Mouse (Mus musculus): ENCODE data around the gene Magi2. TPM values are rescaled to one million over a fixed set of nuclear protein-coding genes. Genes with fewer than 3 reads are reported as not detected.
"Not testable (repeated sequence)": the region's sequence is repeated elsewhere in the genome, so short reads cannot be mapped to it uniquely, and the experiment has no call there.

Magi2 gene
- polyA plus RNA-seq, 1 experiment from 2014 or later = 2.7 TPM

DNA sequence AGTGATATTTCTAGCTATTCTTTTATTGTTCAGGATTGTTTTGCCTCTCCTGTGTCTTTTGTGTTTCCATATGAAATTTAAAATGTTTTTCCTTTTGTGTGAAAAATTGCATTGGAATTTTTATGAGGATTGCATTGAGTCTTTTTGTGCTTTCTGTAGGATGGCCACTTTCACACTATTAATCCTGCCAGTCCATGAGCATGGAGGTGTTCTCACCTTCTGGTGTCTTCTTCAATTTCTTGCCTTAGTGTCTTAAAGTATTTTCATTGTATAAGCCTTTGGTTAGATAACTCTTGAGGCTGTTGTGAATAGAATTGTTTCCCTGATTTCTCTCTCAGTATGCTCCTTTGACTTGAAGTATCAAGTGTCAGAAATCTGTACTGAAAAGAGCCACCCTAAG is 1296.9 kb downstream of the Magi2 start:
- no peaks in the 10 kb centered on the region for H3K4me1 ChIP-seq

DNA sequence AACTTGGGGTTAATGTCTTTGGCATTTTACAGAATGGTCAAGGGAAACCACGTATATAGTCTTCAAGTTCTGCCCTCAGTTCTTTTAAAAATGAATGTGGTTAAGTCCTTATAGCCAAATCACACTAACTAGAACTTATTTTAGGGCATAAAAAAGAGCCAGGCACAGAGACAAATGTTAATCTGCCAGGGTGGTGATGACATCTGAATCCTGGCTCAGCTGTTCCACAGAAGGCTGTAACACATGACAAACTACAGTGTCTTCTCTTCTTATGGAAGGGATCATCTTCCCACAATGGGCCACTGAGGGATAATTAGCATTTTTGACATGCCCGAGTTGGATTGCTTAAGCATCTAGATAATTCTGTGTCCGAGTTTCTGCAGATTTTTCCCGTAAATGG is 1299.8 kb downstream of the Magi2 start:
- not testable (repeated sequence) for H3K4me2 ChIP-seq; H3K9ac ChIP-seq; H3K9me3 ChIP-seq; ATAC-seq (ENCODE audit: extremely low read depth, insufficient number of reproducible peaks, low FRiP score, low TSS enrichment); H3K36me3 ChIP-seq; H3K27ac ChIP-seq (replicated peaks); H3K4me3 ChIP-seq; H3K4me1 ChIP-seq; H3K27me3 ChIP-seq (replicated peaks)
- WGBS = 68% methylated on average over 3 of the region's 4 CpGs

More for the DNA sequence above, 1296.9 kb downstream of the Magi2 start:
- no peak overlapping the region for H3K27ac ChIP-seq (replicated peaks)
- H3K4me3 ChIP-seq = no peak overlapping the region
- no peak for ATAC-seq (ENCODE audit: extremely low read depth, insufficient number of reproducible peaks, low FRiP score, low TSS enrichment)
- H3K9ac ChIP-seq = no peak overlapping the region
- H3K9me3 ChIP-seq = no peaks in the 10 kb centered on the region
- H3K27me3 ChIP-seq (replicated peaks) = no peaks in the 10 kb centered on the region
- H3K36me3 ChIP-seq = no peaks in the 10 kb centered on the region
- no peak overlapping the region for H3K4me2 ChIP-seq

DNA sequence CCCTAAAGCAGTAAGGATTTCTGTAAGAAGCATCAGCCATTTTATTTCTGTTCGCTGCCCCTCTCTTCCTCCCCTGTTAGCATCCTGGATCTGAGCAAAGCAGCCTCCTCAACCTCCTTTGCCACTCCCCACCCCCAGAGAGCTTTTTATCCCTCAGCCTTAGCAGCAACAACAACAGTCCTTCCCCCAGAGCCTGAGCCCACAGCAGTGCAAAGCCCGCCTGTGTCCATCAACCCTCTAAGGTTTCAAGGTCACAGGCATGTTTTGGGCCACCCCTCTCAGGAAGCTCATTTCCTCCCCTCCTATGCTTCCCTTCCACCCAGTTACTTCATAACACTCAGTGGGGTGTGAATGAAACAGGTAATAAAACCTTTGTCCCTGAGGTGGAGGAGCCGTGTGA is 1309.7 kb downstream of the Magi2 start:
- Histone ChIP-seq H3K9ac (no peak overlapping the region), H3K4me2 (no peak overlapping the region), H3K27me3 (replicated peaks) (no peaks in the 10 kb centered on the region), H3K4me1 (no peaks in the 10 kb centered on the region), H3K9me3 (no peaks in the 10 kb centered on the region), H3K36me3 (no peaks in the 10 kb centered on the region), H3K4me3 (no peak overlapping the region), H3K27ac (replicated peaks) (no peak overlapping the region)
- no peak for ATAC-seq (ENCODE audit: extremely low read depth, insufficient number of reproducible peaks, low FRiP score, low TSS enrichment)
- WGBS = 57% methylated on average over 3 of the region's 3 CpGs

DNA sequence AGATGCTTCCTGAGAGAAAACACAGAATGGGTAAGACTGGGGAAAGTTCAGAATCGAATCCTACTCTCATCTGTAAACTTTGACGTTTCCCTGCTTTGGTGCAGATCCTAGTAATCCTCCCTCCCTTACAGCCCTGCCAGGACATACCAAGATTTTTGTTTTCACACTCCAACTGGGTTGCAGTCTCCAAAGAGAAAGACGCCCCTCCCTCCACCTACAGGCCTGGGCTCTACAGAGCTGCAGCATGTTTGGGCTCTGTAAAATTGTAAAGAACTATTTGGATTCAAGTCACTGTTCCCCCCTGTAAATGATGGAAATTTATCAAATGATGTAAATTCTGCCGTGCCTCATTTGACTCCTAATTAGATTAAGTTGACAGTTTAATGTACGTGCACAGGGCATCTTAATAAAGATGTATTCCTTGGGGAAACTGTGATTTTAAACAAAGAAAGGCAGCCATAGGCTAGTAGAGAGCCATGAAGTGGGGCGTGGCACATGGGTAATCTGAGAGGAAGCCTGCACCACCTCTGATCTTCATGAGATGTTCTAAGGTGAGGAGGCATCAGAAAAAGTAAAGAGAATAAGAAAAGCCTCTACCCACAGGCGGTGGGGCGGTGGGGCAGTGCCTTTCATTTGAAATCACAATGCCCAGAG is 1310.7 kb downstream of the Magi2 start:
- Histone ChIP-seq H3K9ac (no peak overlapping the region), H3K4me2 (no peak overlapping the region), H3K4me3 (no peak overlapping the region), H3K36me3 (no peaks in the 10 kb centered on the region), H3K27me3 (replicated peaks) (no peaks in the 10 kb centered on the region), H3K4me1 (no peaks in the 10 kb centered on the region), H3K27ac (replicated peaks) (no peak overlapping the region), H3K9me3 (no peaks in the 10 kb centered on the region)
- no peak for ATAC-seq (ENCODE audit: extremely low read depth, insufficient number of reproducible peaks, low FRiP score, low TSS enrichment)
- WGBS = 64% methylated on average over 8 of the region's 8 CpGs

DNA sequence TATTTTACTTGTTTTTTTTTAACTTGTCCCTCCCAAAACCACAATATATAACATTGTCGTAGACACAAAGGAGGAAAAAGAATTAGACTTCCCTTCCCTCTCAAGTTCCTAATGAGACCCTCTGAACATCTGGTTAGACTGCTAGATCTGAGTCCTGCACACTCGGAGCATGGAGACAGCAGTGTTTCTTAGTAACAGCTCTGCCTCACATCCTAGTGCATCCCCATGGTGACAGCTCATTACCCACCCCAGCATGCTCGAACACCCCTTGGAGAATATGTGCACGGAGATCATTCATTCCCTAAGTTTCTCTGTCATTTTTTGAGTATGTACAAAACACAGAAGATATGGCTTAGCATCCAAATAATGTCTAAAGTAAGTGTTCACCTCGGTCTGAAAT is 1317.5 kb downstream of the Magi2 start:
- no peak overlapping the region for H3K4me3 ChIP-seq
- H3K4me1 ChIP-seq = no peaks in the 10 kb centered on the region
- H3K27me3 ChIP-seq (replicated peaks) = no peaks in the 10 kb centered on the region
- WGBS = 64% methylated on average over 5 of the region's 5 CpGs
- no peak overlapping the region for H3K9ac ChIP-seq
- ATAC-seq (ENCODE audit: extremely low read depth, insufficient number of reproducible peaks, low FRiP score, low TSS enrichment) = no peak
- no peak overlapping the region for H3K4me2 ChIP-seq
- no peaks in the 10 kb centered on the region for H3K9me3 ChIP-seq
- H3K27ac ChIP-seq (replicated peaks) = no peak overlapping the region
- no peaks in the 10 kb centered on the region for H3K36me3 ChIP-seq

DNA sequence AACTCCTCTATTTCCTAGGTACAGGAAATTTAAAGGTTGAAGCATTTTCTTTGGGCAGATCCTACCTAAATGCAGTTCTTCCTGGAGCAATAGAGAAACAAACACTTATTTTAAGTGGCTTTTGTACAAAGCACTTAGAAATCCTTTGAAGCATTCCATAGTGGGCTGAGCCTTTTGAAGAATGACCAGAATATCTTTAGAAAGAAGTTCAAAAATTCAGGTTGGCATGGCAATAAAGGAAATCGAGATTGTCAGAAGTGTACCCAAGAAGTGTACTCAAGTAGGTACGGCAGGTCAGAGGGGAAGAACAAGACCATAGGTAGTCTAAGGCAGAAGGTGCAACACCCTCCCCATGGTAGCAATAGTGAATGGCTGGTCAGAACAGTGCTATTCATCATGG is 1332.5 kb downstream of the Magi2 start:
- no peak overlapping the region for H3K9ac ChIP-seq
- no peaks in the 10 kb centered on the region for H3K36me3 ChIP-seq
- no peaks in the 10 kb centered on the region for H3K9me3 ChIP-seq
- H3K27me3 ChIP-seq (replicated peaks) = no peaks in the 10 kb centered on the region
- no peaks in the 10 kb centered on the region for H3K4me1 ChIP-seq
- no peak for ATAC-seq (ENCODE audit: extremely low read depth, insufficient number of reproducible peaks, low FRiP score, low TSS enrichment)
- 75% methylated on average over 2 of the region's 2 CpGs for WGBS
- no peak overlapping the region for H3K4me3 ChIP-seq
- no peak overlapping the region for H3K4me2 ChIP-seq
- H3K27ac ChIP-seq (replicated peaks) = no peak overlapping the region

DNA sequence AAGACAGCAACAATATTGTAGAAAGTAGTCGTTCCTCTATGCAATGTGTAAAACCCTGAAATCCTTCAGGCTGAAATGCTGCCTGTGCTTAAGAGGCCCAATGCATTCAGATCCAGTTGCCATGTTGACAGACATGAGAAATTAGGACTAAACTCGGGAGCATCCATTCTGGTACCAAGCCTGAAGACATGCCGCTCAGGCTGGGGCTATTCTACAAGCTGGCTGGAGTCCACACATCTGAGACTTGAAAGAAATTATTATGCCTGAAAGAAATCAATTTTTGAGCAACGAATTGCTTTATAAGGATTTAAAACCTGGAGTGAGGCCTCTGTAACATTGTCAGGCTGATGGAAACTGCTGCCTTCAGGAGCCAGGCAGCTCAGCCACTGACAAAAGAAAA is 1333.0 kb downstream of the Magi2 start:
- Histone ChIP-seq H3K9ac (no peak overlapping the region), H3K36me3 (no peaks in the 10 kb centered on the region), H3K27ac (replicated peaks) (no peak overlapping the region), H3K27me3 (replicated peaks) (no peaks in the 10 kb centered on the region), H3K4me2 (no peak overlapping the region), H3K4me1 (no peaks in the 10 kb centered on the region), H3K9me3 (no peaks in the 10 kb centered on the region), H3K4me3 (no peak overlapping the region)
- 76% methylated on average over 4 of the region's 4 CpGs for WGBS
- no peak for ATAC-seq (ENCODE audit: extremely low read depth, insufficient number of reproducible peaks, low FRiP score, low TSS enrichment)

DNA sequence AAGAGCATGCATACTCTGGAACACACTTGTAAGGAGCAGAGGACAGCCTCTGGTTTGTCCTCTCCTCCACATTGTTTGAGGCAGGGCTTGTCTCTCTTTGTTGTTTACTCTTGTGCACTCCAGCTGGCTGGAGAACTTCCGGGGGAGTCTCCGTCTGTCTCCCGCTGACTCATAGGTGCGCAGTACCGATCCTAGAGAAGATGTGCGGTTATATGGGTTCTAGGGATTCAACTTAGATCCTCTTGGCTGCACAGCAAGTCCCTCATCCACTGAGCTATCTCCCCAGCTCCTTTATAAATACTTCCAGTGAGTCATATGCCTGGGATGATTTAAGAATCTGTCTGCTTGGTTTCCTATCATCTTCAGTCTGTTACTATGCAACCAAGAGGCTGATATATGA is 1341.6 kb downstream of the Magi2 start:
- no peaks in the 10 kb centered on the region for H3K27me3 ChIP-seq (replicated peaks)
- no peaks in the 10 kb centered on the region for H3K36me3 ChIP-seq
- no peaks in the 10 kb centered on the region for H3K9me3 ChIP-seq
- 81% methylated on average over 6 of the region's 6 CpGs for WGBS
- H3K4me3 ChIP-seq = no peak overlapping the region
- ATAC-seq (ENCODE audit: extremely low read depth, insufficient number of reproducible peaks, low FRiP score, low TSS enrichment) = no peak
- H3K27ac ChIP-seq (replicated peaks) = no peak overlapping the region
- no peak overlapping the region for H3K9ac ChIP-seq
- no peak overlapping the region for H3K4me2 ChIP-seq
- H3K4me1 ChIP-seq = no peaks in the 10 kb centered on the region

DNA sequence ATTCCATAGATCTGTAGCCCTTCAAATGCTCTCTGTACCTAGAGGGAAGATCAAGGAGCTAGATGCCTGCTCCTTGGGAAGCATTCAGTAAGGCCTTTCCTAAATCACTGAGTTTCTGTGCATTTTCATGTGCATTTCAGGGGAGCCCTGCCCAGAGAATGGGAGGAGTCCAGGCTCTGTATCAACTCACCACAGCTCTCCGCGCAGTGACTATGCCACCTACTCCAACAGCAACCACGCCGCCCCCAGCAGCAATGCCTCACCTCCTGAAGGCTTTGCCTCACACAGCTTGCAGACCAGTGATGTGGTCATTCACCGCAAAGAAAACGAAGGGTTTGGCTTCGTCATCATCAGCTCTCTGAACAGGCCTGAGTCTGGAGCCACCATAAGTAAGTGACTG is 1342.1 kb downstream of the Magi2 start:
- ATAC-seq (ENCODE audit: extremely low read depth, insufficient number of reproducible peaks, low FRiP score, low TSS enrichment) = no peak
- Histone ChIP-seq H3K9ac (no peak overlapping the region), H3K4me3 (no peak overlapping the region), H3K27me3 (replicated peaks) (no peaks in the 10 kb centered on the region), H3K36me3 (no peaks in the 10 kb centered on the region), H3K9me3 (no peaks in the 10 kb centered on the region), H3K27ac (replicated peaks) (no peak overlapping the region), H3K4me1 (no peaks in the 10 kb centered on the region), H3K4me2 (no peak overlapping the region)
- WGBS = 90% methylated on average over 7 of the region's 7 CpGs

DNA sequence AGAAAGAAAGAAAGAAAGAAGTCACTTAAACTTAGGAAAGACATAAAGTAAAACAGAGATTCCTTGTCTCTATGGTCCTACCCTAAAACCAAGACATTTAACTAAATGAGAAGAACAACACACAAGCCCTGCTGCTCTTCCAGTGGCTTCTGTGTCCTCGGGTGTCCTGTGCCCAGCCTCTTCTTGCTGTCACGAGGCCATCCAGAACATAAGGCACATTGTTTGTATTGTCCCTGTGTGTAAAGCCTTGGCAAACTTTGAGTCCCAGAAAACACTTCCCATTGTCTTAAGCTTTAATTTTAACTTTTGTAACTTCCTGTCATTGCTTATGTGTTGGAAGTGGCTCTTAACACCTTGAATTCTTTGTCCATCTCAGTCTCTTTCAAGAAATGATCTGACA is 1348.0 kb downstream of the Magi2 start:
- Histone ChIP-seq H3K4me3 (no peak overlapping the region), H3K9me3 (no peaks in the 10 kb centered on the region), H3K4me2 (no peak overlapping the region), H3K36me3 (no peaks in the 10 kb centered on the region), H3K27me3 (replicated peaks) (no peaks in the 10 kb centered on the region), H3K27ac (replicated peaks) (no peak overlapping the region), H3K4me1 (no peaks in the 10 kb centered on the region), H3K9ac (no peak overlapping the region)
- no peak for ATAC-seq (ENCODE audit: extremely low read depth, insufficient number of reproducible peaks, low FRiP score, low TSS enrichment)
- WGBS = 58% methylated on average over 2 of the region's 2 CpGs

DNA sequence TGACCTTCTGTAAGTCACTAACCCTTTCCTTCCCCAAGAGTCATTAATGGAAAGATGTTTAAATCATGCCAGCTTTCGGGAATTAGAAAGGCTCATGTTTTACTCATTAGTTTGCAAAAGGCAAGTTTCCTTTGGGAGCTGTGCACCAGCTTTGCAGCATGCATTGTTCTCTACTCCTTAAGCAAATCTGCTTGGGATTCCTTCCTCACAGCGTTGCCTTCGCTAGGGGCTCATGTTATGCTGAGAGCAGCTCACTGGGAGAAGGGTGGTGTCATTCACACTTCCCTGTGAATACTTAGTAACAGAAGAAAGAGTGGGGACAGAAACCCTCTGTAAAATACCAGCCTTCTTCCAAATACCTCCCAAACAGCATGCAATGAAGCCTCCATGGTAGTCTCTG is 1349.0 kb downstream of the Magi2 start:
- H3K27ac ChIP-seq (replicated peaks) = no peak overlapping the region
- no peak overlapping the region for H3K4me3 ChIP-seq
- no peaks in the 10 kb centered on the region for H3K27me3 ChIP-seq (replicated peaks)
- H3K36me3 ChIP-seq = no peaks in the 10 kb centered on the region
- H3K4me1 ChIP-seq = no peaks in the 10 kb centered on the region
- WGBS = 44% methylated on average over 3 of the region's 3 CpGs
- no peak overlapping the region for H3K9ac ChIP-seq
- H3K9me3 ChIP-seq = no peaks in the 10 kb centered on the region
- H3K4me2 ChIP-seq = no peak overlapping the region
- ATAC-seq (ENCODE audit: extremely low read depth, insufficient number of reproducible peaks, low FRiP score, low TSS enrichment) = no peak

DNA sequence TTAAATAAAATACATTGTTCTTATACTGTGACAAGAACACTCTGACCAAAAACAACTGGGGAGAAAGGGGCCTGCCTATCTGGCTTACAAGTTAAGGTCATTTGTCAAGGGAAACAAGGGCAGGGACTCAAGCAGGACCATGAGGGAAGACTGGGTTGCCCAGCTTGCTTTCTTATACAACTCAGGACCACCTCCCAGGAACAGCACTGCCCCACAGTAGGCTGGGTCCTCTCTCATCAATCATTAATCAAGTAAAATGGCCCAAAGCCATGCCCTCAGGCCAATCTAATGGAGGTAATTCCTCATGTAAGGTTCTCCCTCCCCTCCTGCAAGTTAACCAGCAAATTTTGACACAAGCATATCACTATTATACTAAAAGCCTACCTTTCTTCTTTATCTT is 1349.4 kb downstream of the Magi2 start:
- Histone ChIP-seq H3K36me3 (no peaks in the 10 kb centered on the region), H3K4me2 (no peak overlapping the region), H3K4me1 (no peaks in the 10 kb centered on the region), H3K4me3 (no peak overlapping the region), H3K27me3 (replicated peaks) (no peaks in the 10 kb centered on the region), H3K9ac (no peak overlapping the region), H3K9me3 (no peaks in the 10 kb centered on the region), H3K27ac (replicated peaks) (no peak overlapping the region)
- no peak for ATAC-seq (ENCODE audit: extremely low read depth, insufficient number of reproducible peaks, low FRiP score, low TSS enrichment)
